Mouse (Mus musculus): ENCODE data around the gene Zic5. TPM values are rescaled to one million over a fixed set of nuclear protein-coding genes. Genes with fewer than 3 reads are reported as not detected.

The Zic5 gene
- 4.8 and 5.4 TPM in 2 replicates for polyA plus RNA-seq (2016; fragmentation: Nextera tagmentation; extraction: Ambion mirVana)

GRCm38 (mm10) chr14:122464763-122465741, at the start of gene Zic5:
Zic5 (minus strand) TSS chr14:122465677.
- Histone ChIP-seq H3K4me1 (peaks cover 16% of the 10 kb centered on the region), H3K9ac (peak within 1 kb of the TSS; percentile 55), H3K9me3 (no peaks in the 10 kb centered on the region), H3K27me3 (peaks cover 88% of the 10 kb centered on the region), H3K4me3 (peak within 1 kb of the TSS; percentile 45), H3K27ac (peak within 1 kb of the TSS; percentile 79), H3K36me3 (no peaks in the 10 kb centered on the region), H3K4me2 (replicated peaks) (peak within 1 kb of the TSS; percentile 77)
- 2% methylated on average over 55 of the region's 62 CpGs for WGBS
- ATAC-seq (ENCODE audit: insufficient number of reproducible peaks, insufficient read depth, low FRiP score, low TSS enrichment): peak; percentile 79

- no peak for ATAC-seq (ENCODE audit: insufficient number of reproducible peaks, insufficient read depth, low FRiP score, low TSS enrichment)
- no peaks in the 10 kb centered on the region for H3K4me1 ChIP-seq
- 0 out of 2 replicates have a peak, but pooled peaks cover 4% of the 10 kb centered on the region for H3K27me3 ChIP-seq
- H3K4me3 ChIP-seq: no peak overlapping the region
- H3K9ac ChIP-seq: no peak overlapping the region
- no peak overlapping the region for H3K4me2 ChIP-seq (replicated peaks)
- no peaks in the 10 kb centered on the region for H3K36me3 ChIP-seq
- H3K27ac ChIP-seq: no peak overlapping the region
- 71% methylated on average over 1 of the region's 1 CpGs for whole genome bisulfite sequencing
- no peaks in the 10 kb centered on the region for H3K9me3 ChIP-seq
Observed at GRCm38 (mm10) chr14:122513511-122514036, 48.1 kb upstream of the Zic5 start.

- 59% methylated on average over 3 of the region's 3 CpGs for WGBS
- ATAC-seq (ENCODE audit: insufficient number of reproducible peaks, insufficient read depth, low FRiP score, low TSS enrichment): no peak
- Histone ChIP-seq H3K36me3 (no peaks in the 10 kb centered on the region), H3K4me1 (no peaks in the 10 kb centered on the region), H3K9me3 (no peaks in the 10 kb centered on the region), H3K4me3 (no peak overlapping the region), H3K4me2 (replicated peaks) (no peak overlapping the region), H3K27me3 (0 out of 2 replicates have a peak, but pooled peaks cover 4% of the 10 kb centered on the region), H3K9ac (no peak overlapping the region), H3K27ac (no peak overlapping the region)
Observed at GRCm38 (mm10) chr14:122511519-122511918, 46.0 kb upstream of the Zic5 start.

GRCm38 (mm10) chr14:122509058-122509457, 43.6 kb upstream of the Zic5 start:
- WGBS: 19% methylated on average over 2 of the region's 2 CpGs
- Histone ChIP-seq H3K9me3 (no peaks in the 10 kb centered on the region), H3K4me1 (no peaks in the 10 kb centered on the region), H3K27me3 (0 out of 2 replicates have a peak, but pooled peaks cover 4% of the 10 kb centered on the region), H3K4me3 (no peak overlapping the region), H3K9ac (no peak overlapping the region), H3K4me2 (replicated peaks) (no peak overlapping the region), H3K27ac (no peak overlapping the region), H3K36me3 (no peaks in the 10 kb centered on the region)
- no peak for ATAC-seq (ENCODE audit: insufficient number of reproducible peaks, insufficient read depth, low FRiP score, low TSS enrichment)

GRCm38 (mm10) chr14:122492015-122492414, 26.5 kb upstream of the Zic5 start:
- no peaks in the 10 kb centered on the region for H3K36me3 ChIP-seq
- H3K27ac ChIP-seq: no peak overlapping the region
- no peak overlapping the region for H3K4me2 ChIP-seq (replicated peaks)
- ATAC-seq (ENCODE audit: insufficient number of reproducible peaks, insufficient read depth, low FRiP score, low TSS enrichment): no peak
- H3K4me3 ChIP-seq: no peak overlapping the region
- H3K4me1 ChIP-seq: peaks cover 7% of the 10 kb centered on the region
- peaks cover 33% of the 10 kb centered on the region for H3K27me3 ChIP-seq
- 64% methylated on average over 1 of the region's 1 CpGs for WGBS
- no peaks in the 10 kb centered on the region for H3K9me3 ChIP-seq
- no peak overlapping the region for H3K9ac ChIP-seq

GRCm38 (mm10) chr14:122491521-122491920, 26.0 kb upstream of the Zic5 start:
- 60% methylated on average over 6 of the region's 6 CpGs for WGBS
- ATAC-seq (ENCODE audit: insufficient number of reproducible peaks, insufficient read depth, low FRiP score, low TSS enrichment): no peak
- no peak overlapping the region for H3K27ac ChIP-seq
- H3K4me1 ChIP-seq: peaks cover 7% of the 10 kb centered on the region
- H3K4me2 ChIP-seq (replicated peaks): no peak overlapping the region
- H3K9me3 ChIP-seq: no peaks in the 10 kb centered on the region
- H3K4me3 ChIP-seq: no peak overlapping the region
- H3K36me3 ChIP-seq: no peaks in the 10 kb centered on the region
- peaks cover 35% of the 10 kb centered on the region for H3K27me3 ChIP-seq
- H3K9ac ChIP-seq: no peak overlapping the region

GRCm38 (mm10) chr14:122490441-122491328, 25.2 kb upstream of the Zic5 start, which contains the start of gene Gm10837:
Gm10837 (plus strand) TSS chr14:122490586.
- Histone ChIP-seq H3K36me3 (no peaks in the 10 kb centered on the region), H3K4me2 (replicated peaks) (peak within 1 kb of the TSS; percentile 50), H3K9ac (no peak within 1 kb of the TSS; the same call in 1 of the 2 replicates), H3K4me1 (peaks cover 7% of the 10 kb centered on the region), H3K9me3 (no peaks in the 10 kb centered on the region), H3K27ac (no peak within 1 kb of the TSS), H3K27me3 (peaks cover 41% of the 10 kb centered on the region), H3K4me3 (peak within 1 kb of the TSS; percentile 32)
- 1% methylated on average over 45 of the region's 51 CpGs for WGBS
- peak; percentile 68 for ATAC-seq (ENCODE audit: insufficient number of reproducible peaks, insufficient read depth, low FRiP score, low TSS enrichment)

- Histone ChIP-seq H3K4me1 (peaks cover 7% of the 10 kb centered on the region), H3K36me3 (no peaks in the 10 kb centered on the region), H3K27ac (no peak overlapping the region), H3K9ac (no peak overlapping the region), H3K4me2 (replicated peaks) (peak overlapping the region; percentile 50; the same call in 1 of the 2 replicates), H3K27me3 (peaks cover 49% of the 10 kb centered on the region), H3K9me3 (no peaks in the 10 kb centered on the region), H3K4me3 (no peak overlapping the region)
- no peak for ATAC-seq (ENCODE audit: insufficient number of reproducible peaks, insufficient read depth, low FRiP score, low TSS enrichment)
- 4% methylated on average over 12 of the region's 12 CpGs for WGBS
Observed at GRCm38 (mm10) chr14:122489686-122490414, 24.4 kb upstream of the Zic5 start.

- H3K9me3 ChIP-seq: no peaks in the 10 kb centered on the region
- peaks cover 7% of the 10 kb centered on the region for H3K4me1 ChIP-seq
- no peak overlapping the region for H3K4me3 ChIP-seq
- no peak overlapping the region for H3K4me2 ChIP-seq (replicated peaks)
- H3K27me3 ChIP-seq: peaks cover 58% of the 10 kb centered on the region
- WGBS: 1% methylated on average over 5 of the region's 5 CpGs
- ATAC-seq (ENCODE audit: insufficient number of reproducible peaks, insufficient read depth, low FRiP score, low TSS enrichment): no peak
- H3K9ac ChIP-seq: no peak overlapping the region
- H3K27ac ChIP-seq: no peak overlapping the region
- H3K36me3 ChIP-seq: no peaks in the 10 kb centered on the region
Observed at GRCm38 (mm10) chr14:122489041-122489440, 23.6 kb upstream of the Zic5 start.

- H3K4me1 ChIP-seq: peaks cover 7% of the 10 kb centered on the region
- H3K4me2 ChIP-seq (replicated peaks): no peak overlapping the region
- no peak overlapping the region for H3K27ac ChIP-seq
- ATAC-seq (ENCODE audit: insufficient number of reproducible peaks, insufficient read depth, low FRiP score, low TSS enrichment): no peak
- 1% methylated on average over 5 of the region's 5 CpGs for WGBS
- no peaks in the 10 kb centered on the region for H3K9me3 ChIP-seq
- no peaks in the 10 kb centered on the region for H3K36me3 ChIP-seq
- no peak overlapping the region for H3K4me3 ChIP-seq
- peaks cover 63% of the 10 kb centered on the region for H3K27me3 ChIP-seq
- no peak overlapping the region for H3K9ac ChIP-seq
Observed at GRCm38 (mm10) chr14:122487366-122487765, 21.9 kb upstream of the Zic5 start.

GRCm38 (mm10) chr14:122486611-122487010, 21.1 kb upstream of the Zic5 start:
- no peaks in the 10 kb centered on the region for H3K9me3 ChIP-seq
- ATAC-seq (ENCODE audit: insufficient number of reproducible peaks, insufficient read depth, low FRiP score, low TSS enrichment): no peak
- no peak overlapping the region for H3K4me3 ChIP-seq
- H3K4me1 ChIP-seq: peaks cover 7% of the 10 kb centered on the region
- H3K4me2 ChIP-seq (replicated peaks): no peak overlapping the region
- no peak overlapping the region for H3K9ac ChIP-seq
- peaks cover 68% of the 10 kb centered on the region for H3K27me3 ChIP-seq
- H3K27ac ChIP-seq: no peak overlapping the region
- H3K36me3 ChIP-seq: no peaks in the 10 kb centered on the region
- WGBS: 12% methylated on average over 1 of the region's 1 CpGs

All from embryonic facial prominence, embryonic 12.5 days (tissue).